Mouse (Mus musculus) intestine, embryonic 14.5 days (tissue): ENCODE data around the gene Pithd1. TPM values are rescaled to one million over a fixed set of nuclear protein-coding genes. Genes with fewer than 3 reads are reported as not detected.

Experiments used
- ATAC-seq: fragments of 200-750 bp; cut with Nextera tagmentation; replicated peaks from 2 replicates; pipeline ENCODE4 v1.8.0; 2017; ENCODE audit warnings: low read depth, moderate number of reproducible peaks, moderate TSS enrichment, moderate library complexity; ENCODE audit not compliant: low FRiP score, low TSS enrichment
- DNase-seq: peaks from one replicate; pipeline ENCODE4 v3.0.0-alpha.2; 2018; ENCODE audit warnings: low spot score
- H3K27ac ChIP-seq: fragments of 300-500 bp; sonication (generic); 2 replicates; pipeline ENCODE4 v1.5.1; 2014; ENCODE audit warnings: low read depth, mild to moderate bottlenecking, control low read depth
- H3K27me3 ChIP-seq: fragments of 300-500 bp; sonication (generic); replicated peaks from 2 replicates; pipeline ENCODE4 v1.6.1; 2014; ENCODE audit warnings: low read length, control low read depth; ENCODE audit not compliant: control insufficient read depth, insufficient read depth
- H3K36me3 ChIP-seq: fragments of 300-500 bp; sonication (generic); 2 replicates; pipeline ENCODE4 v1.6.1; 2014; ENCODE audit warnings: low read length, control low read depth; ENCODE audit not compliant: control insufficient read depth, insufficient read depth
- H3K4me1 ChIP-seq: fragments of 300-500 bp; sonication (generic); replicated peaks from 2 replicates; pipeline ENCODE4 v1.6.1; 2014; ENCODE audit warnings: low read length, control low read depth, mixed read lengths; ENCODE audit not compliant: control insufficient read depth, insufficient read depth
- H3K4me2 ChIP-seq: fragments of 300-500 bp; sonication (generic); 2 replicates; pipeline ENCODE4 v1.6.1; 2014; ENCODE audit warnings: low read length
- H3K4me3 ChIP-seq: fragments of 300-500 bp; sonication (generic); 2 replicates; pipeline ENCODE4 v1.5.1; 2014; ENCODE audit warnings: low read depth, low read length, control low read depth, mixed read lengths
- H3K9ac ChIP-seq: fragments of 300-500 bp; sonication (generic); 2 replicates; pipeline ENCODE4 v1.6.1; 2014; ENCODE audit warnings: mild to moderate bottlenecking, low read length
- H3K9me3 ChIP-seq: fragments of 300-500 bp; sonication (generic); 2 replicates; pipeline ENCODE4 v1.6.1; 2016; ENCODE audit warnings: low read length, control low read depth; ENCODE audit not compliant: control insufficient read depth
- WGBS: fragments of 180-500 bp; shearing (Covaris S2); extraction: QIAGEN DNeasy Blood & Tissue Kit; methylation state at CpG from one replicate; pipeline ENCODE4 v1.1.7; 2014; 5-methylcytosine and 5-hydroxymethylcytosine counted together
- polyA plus RNA-seq: library from polyadenylated mRNA; unstranded; fragments of >200 nt; fragmentation: Nextera tagmentation; extraction: Ambion mirVana; gene quantifications from 2 replicates; pipeline ENCODE4 v1.2.1, GENCODE M21; 2014

Pithd1 gene
- polyA plus RNA-seq, 1 experiment from 2014 or later = 46.5 TPM

DNA sequence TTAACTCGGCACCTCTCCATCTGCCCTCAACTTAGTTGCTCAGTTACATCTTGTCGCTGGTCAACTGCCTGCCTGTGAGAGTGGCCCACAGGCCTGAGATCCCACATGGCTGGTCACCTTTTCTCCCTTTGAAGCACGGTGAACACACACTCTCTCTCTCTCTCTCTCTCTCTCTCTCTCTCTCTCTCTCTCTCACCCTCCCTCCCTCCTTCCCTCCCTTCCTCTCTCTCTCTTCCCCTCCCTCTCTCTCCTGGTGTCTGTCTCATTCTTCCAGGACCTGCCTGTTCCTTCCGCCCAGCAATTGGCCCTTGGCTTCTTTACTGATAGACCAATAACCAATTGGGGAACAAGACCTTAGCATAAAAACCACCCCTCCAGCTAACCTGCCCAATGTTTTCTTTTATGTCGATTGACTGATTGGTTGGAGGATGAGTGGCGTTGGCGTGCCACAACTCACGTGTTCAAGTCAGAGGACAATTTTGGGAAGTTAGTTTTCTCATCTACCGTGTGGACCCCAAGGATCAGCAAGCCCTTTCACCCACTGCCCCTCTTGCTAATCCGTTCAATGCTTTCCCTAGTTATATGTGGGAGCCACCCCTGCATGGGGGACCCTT lies 60.8 kb downstream of the Pithd1 start:
- Histone ChIP-seq H3K4me3 (no peak overlapping the region), H3K27ac (no peak overlapping the region), H3K9me3 (no peaks in the 10 kb centered on the region), H3K4me2 (no peak overlapping the region), H3K36me3 (peaks cover 19% of the 10 kb centered on the region; the same call in 1 of the 2 replicates), H3K27me3 (no peaks in the 10 kb centered on the region), H3K4me1 (peaks cover 7% of the 10 kb centered on the region), H3K9ac (no peak overlapping the region)
- ATAC-seq (no peak), DNase-seq (no peak)
- 84% methylated on average over 10 of the region's 10 CpGs for WGBS

Other genes starting within 250 kb of the Pithd1 start
- 0.51 and 0.65 TPM in 2 replicates for gene Myom3, start 227.5 kb downstream of the Pithd1 start, polyA plus RNA-seq
- 271 and 273 TPM in 2 replicates for gene Srsf10, start 131.5 kb downstream of the Pithd1 start, polyA plus RNA-seq
- 167 and 175 TPM in 2 replicates for gene Pnrc2, start 113.4 kb downstream of the Pithd1 start, polyA plus RNA-seq
- 0.24 and 0.44 TPM in 2 replicates for gene Cnr2, start 91.9 kb downstream of the Pithd1 start, polyA plus RNA-seq
- 108 and 110 TPM in 2 replicates for gene Fuca1, start 66.5 kb downstream of the Pithd1 start, polyA plus RNA-seq
- gene Hmgcl, start 40.8 kb downstream of the Pithd1 start, polyA plus RNA-seq = 91.1 and 93.9 TPM in 2 replicates
- 50.1 and 62.2 TPM in 2 replicates for gene Gale, start 23.5 kb downstream of the Pithd1 start, polyA plus RNA-seq
- 109 and 111 TPM in 2 replicates for gene Lypla2, start 14.6 kb downstream of the Pithd1 start, polyA plus RNA-seq
- 42.3 and 44.0 TPM in 2 replicates for gene Eloa, start 34.5 kb upstream of the Pithd1 start, polyA plus RNA-seq
- 575 and 596 TPM in 2 replicates for gene Rpl11, start 66.2 kb upstream of the Pithd1 start, polyA plus RNA-seq
- gene Id3, start 156.2 kb upstream of the Pithd1 start, polyA plus RNA-seq = 325 and 351 TPM in 2 replicates
- gene E2f2, start 185.1 kb upstream of the Pithd1 start, polyA plus RNA-seq = 4.1 and 5.0 TPM in 2 replicates
- 4.6 and 4.9 TPM in 2 replicates for gene Asap3, start 219.1 kb upstream of the Pithd1 start, polyA plus RNA-seq